Mouse (Mus musculus): ENCODE data around the gene Arih1.

Arih1 gene

DNA sequence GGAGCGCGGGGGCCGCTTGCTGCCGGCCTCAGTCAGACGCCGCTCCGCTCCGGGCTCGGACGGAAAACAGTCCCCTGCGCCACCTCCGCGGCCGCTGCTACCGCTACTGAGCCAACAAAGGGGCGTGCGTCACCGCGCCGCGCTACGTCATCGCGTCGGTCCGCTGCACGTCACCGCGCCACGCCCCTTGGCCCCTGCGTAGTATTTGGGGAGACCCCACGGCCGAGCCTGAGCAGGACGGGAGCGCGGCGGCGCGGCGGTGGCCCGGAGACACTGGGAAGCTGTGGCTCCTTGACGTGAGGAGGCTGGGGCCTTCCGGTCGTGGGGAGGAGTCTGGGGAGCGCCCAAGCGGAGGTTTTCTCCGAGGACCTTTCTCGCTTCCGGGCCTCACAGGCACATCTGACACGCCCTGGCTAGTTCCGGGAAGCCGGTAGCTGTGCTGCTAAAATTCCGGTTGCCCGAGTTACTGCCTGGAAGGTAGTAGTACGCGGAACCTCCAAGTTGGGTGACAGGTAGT lies at the start of gene Arih1:
Gene Arih1 (minus strand): TSS at position 70 of the 517 bp plus-strand sequence.
- under 1% methylated on average over 56 of the region's 56 CpGs for WGBS

DNA sequence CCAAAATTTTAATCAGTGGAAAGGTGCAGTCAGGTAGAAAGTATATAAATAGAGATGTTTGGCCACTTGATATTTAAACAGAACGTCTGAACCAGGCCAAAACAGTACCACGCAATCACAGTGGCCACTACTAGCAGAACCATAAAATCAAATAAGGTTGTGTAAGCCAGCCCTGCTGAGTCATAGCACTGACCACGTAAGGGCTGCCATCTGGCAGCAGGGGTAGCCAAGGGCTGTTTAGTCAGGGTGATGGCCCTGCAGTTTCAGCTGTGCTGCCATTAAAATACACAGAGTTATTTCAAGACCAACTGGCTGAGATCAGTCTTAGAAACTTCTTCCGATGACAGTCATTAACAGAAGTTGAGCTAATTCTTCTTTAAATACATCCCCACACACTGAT lies 47.5 kb upstream of the Arih1 start:
- WGBS, result 68% methylated on average over 4 of the region's 4 CpGs

DNA sequence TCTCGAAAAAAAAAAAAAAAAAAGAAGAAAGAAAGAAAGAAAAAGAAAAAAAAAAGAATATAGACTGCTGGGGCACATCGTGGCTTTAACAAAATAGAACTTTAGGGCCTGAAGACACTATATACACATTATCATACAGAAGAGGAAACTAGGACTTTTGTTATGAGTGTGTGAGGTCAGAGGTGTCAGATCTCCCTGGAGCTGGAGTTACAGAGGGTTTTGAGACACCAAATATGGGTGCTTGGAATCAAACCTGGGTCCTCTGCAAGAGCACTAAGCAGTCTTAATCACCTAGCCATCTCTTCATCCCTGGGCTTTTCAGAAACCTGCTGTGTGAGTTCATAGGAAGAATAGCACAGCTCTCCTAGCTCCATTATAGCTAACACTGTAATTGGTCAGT lies 47.0 kb upstream of the Arih1 start:
- 81% methylated on average over 2 of the region's 2 CpGs for WGBS

DNA sequence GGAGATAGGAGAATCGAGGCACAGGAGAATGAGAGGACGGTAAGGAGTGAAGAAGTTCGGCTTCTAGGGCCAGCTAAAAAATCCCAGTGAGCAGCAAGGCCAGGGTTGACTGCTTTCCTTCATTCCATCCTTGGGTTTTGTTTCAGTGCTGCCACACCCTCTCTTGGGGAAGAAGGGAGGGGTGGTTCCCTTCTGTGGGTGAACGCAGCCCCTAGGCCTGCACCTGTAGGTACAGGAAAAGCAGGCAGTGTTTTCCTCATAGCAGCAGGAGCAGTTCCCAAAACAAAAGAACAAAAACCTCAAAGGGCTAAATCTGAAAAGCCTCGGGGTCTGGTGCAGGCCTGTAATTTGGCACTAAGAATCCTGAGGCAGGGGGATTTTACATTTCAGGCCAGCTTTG lies 45.2 kb upstream of the Arih1 start:
- 65% methylated on average over 5 of the region's 5 CpGs for WGBS

DNA sequence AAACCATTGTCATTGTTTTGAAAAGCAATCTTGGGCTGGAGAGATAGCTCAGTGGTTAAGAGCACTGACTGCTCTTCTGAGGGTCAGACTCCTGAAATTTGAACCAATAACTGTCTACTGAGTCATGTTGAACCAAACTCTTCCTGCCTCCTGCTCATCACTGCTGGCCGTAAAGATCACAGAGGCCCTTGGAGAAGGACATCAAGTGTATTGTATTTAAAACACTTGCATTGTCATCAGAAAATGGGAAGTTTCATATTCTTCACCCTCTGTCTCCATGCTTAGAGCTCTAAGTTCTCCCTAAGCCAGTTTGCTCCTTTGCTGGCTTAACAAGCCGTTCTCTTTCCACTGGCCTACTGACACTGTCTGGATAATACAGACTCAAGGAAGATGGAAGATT lies 41.9 kb upstream of the Arih1 start:
- 95% methylated on average over 2 of the region's 2 CpGs for WGBS

DNA sequence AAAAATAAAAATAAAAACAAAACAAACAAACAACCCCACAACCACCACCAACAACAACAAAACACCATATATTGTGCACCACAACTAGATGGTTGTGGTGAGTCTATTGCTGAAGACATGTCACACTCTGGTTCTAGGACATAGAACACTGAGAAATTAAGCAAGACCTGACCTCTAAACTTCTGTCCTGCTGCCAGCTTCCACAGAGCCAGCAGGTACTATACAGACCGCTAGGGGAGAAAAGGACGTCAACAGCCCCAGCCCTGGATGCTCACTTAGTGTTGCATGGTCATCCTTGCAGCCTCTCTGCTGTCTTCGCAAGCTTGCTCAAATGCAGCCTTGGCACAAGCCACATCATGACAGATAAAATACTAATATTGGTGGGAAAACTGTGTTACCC lies 41.2 kb upstream of the Arih1 start:
- WGBS, result 91% methylated on average over 3 of the region's 3 CpGs

DNA sequence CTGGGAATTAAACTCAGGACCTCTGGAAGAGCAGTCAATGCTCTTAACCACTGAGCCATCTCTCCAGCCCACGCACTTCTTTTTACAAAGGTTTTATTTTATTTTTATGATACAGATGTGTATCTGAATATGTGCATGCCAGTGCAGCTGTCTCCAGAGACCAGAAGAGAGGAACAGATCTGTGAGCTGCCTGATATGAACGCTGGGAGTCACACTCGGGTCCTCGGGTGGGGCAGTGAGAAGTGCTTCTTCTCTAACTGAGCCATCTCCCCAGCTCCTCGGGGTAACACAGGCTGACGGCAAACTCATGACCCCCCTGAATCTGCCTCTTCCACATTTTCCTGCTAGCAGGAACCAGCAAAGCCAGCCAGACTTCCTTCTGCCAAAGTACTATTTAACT lies 40.3 kb upstream of the Arih1 start:
- WGBS, result 79% methylated on average over 6 of the region's 6 CpGs

DNA sequence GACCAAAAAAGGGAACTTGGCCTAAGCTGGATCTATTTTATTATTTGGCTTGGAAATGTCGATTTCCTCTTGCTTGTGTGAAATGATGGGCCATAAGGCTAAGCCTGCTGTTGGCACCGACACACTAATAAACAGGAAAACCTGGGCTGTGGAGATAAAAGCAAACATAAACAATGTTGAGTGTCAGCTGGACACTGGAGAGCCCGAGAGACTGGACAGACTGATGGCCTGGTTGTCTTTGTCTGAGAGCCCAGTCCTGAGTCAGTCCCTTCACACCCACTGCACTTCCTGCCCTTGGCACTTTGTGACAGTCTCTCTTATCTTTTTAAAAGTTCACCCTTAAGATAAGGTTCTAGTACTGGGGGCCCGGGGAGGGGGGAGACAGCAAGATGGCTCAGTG lies 36.5 kb upstream of the Arih1 start:
- 62% methylated on average over 4 of the region's 4 CpGs for WGBS

DNA sequence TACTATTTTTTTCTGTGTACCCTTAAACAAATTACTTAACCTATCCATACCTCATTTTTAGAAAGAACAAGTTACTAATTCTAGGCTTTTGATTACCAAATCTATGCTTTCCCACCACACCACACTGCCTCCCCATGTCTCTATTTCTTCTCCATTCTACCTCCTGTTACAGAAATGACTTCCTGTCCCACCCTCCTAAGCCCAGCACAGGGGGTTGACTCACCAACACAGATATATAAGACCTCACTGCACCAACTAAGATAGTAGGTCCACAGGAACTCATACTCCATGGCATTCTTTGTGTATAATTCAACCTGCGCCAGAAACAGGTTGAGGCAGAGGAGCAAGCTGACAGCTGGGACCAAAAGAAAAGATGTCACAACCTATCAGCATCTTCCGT lies 33.0 kb upstream of the Arih1 start:
- 92% methylated on average over 2 of the region's 2 CpGs for WGBS

DNA sequence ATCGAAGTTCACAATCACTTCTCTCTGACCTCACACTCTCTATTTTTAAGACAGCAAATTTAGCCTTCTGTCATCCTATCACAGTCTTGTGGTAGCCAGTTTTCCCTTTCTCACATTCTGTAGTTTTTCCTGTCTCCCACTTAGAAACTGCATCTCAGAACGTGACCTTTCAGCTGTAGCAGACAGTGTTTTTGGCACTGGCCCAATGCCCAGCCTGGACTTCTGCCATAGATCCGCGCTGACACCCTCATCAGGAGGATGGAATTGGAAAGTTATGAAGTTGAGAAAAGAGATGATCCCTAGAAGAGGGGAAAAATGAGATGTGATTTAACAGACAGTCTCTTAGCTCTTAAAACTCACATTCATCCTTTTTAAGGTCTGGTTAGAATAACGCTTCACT lies 32.6 kb upstream of the Arih1 start:
- 33% methylated on average over 5 of the region's 5 CpGs for WGBS

DNA sequence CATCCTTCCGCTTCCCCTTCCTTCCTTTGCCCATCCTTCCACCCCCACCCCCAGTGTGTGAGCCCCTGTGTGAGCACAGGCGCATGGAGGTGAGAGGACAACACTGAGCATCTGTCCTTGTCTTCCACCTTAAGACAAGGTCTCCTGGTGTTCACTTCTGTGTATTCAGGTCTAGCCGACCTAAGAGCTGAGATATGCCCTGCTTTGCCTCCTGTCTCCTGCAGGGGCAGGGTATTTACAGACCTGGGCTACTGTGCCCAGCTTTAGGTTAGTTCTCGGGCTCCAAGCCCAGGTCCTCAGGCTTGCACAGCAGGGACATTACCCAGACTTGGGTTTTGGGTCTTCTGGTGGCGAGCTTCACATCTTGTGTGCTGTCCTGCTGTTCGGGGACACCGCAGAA lies 30.7 kb upstream of the Arih1 start:
- 78% methylated on average over 7 of the region's 7 CpGs for WGBS

DNA sequence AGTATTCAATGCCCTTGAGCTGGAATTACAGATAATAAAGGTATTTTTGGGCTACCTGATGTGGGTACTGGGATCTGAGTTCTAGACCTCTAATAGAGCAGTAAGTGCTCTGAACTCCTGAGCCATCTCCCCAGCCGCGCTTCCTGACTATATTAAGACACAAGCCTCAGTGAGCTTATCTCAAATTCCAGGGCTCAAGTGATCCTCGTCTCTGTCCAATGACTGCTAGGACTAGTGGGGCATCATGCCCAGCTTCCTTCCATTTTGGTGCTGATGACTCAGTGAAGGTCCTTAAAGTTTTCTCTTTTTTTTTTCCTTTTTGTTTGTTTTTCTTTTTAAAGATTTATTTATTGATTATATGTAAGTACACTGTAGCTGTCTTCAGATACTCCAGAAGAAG lies 28.7 kb upstream of the Arih1 start:
- 76% methylated on average over 3 of the region's 3 CpGs for WGBS

DNA sequence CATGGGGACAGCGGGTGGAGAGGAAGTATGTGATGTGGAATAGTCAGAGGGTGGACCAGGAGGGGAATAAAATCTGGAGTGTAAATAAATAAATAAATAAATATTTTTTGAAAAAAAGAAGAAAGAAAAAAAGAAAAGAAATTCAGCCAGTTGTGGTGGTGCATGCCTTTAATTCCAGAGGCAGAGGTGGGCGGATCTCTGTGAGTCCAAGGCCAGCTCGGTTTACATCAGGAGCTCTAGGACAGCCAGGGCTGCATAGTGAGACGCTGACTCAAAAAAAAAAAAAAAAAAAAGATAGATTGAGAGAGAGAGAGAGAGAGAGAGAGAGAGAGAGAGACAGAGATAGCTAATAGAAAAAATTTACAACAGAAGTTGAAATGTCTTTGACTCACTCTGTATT lies 26.0 kb upstream of the Arih1 start:
- WGBS, result 64% methylated on average over 4 of the region's 4 CpGs

DNA sequence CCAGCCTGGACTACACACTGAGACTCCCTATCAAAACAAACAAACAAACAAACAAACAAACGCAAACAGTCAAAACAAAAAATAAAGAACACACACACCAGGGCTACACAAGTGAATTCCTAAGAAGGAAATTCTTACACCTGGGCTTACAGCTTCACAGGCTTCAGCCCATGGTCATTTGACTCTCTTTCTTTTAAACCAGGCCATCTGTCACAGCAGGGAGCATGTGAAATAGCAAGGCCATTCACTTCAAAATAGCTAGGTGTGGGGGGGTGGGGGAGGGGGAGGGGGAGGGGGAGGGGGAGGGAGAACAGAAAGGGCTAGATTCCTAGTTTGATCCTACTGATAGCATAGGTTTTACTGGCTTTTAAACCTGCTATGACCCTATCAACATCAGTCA lies 21.7 kb upstream of the Arih1 start:
- 67% methylated on average over 1 of the region's 1 CpGs for WGBS

DNA sequence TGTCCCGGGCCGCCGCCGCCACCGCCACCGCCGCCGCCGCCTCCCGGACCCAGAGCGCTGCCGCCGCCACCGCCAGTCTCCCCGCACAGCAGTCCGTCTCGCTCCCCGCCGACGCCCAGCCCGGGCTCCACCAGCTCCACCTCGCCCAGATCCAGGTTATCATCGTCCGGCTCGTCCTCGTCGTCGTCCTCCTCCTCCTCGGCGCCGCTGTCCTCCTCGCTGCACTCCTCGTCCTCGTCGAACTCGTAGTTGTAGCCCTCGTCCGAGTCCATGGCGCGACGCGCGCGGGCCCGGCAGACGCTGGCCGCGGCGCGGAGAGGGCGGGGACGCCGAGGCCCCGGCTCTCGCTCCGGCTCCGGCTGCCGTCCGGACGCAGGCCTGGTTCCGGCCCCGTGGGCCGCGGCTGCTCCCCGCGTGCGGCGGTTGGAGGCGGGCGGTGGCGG lies 321 bp downstream of the Arih1 start:
- under 1% methylated on average over 63 of the region's 71 CpGs for WGBS

DNA sequence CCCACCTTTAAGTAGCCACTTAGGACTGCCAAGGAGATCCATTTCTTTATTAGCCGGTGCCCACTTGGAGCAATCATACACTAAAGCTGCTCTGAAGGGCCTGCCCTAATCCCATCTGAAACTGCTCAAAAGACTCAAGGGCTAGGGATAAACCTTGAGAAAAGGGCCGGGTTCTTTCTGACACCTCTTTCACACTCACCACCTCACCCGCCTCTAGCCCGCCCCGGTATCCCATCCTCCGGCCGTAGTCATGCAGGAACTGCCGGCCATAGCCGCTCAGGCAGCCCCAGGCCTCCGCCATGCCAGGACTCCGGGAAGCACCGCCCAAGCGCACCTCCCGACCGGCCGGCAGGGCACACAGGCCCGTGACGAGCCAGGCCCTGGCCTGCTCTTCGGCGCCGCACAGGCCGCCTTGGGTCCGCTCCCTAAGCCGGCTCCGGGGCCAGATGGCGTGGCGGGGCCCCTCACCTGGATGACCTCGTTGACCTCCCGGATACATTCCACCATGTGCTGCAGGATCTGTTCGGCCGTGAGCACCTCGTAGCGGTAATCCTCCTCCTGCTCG lies 825 bp downstream of the Arih1 start:
- under 1% methylated on average over 34 of the region's 34 CpGs for WGBS

DNA sequence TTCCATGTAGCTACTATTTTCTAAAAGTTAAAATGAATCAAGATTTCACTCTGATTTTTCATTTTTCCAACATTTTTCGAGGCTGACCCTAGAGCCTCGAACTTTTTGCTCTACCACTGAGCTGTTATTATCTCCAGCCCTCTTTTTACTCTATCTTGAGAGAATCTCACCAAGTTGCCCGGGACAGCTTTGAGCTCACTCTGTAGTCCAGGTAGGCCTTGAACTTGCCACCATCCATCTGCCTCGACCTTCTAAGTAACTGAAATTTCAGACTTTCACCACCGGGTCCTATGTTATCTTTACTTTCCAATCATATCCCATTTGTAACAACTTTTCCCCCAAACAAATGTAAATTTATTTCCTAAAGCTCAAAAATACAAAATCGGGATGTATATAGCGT lies 1.7 kb downstream of the Arih1 start:
- 3% methylated on average over 7 of the region's 7 CpGs for WGBS

DNA sequence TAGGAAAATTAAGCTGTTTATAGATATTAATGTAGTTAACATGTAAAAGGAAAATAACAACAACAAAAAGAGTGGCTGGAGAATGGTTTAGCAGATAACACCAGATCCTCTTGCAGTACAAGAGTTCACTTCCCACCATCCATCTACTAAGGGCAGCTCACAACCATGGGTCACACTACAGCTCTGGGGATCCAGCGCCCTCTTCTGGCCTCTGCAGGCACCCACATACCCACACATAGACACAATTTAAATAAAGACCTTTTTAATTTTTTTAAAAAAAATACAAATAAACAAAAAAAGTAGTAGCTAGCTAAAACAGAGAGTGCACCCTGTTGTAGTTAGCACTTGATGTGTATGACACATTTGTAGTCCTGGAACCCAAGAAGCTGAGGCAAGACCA lies 4.0 kb downstream of the Arih1 start:
- 34% methylated on average over 1 of the region's 1 CpGs for WGBS

DNA sequence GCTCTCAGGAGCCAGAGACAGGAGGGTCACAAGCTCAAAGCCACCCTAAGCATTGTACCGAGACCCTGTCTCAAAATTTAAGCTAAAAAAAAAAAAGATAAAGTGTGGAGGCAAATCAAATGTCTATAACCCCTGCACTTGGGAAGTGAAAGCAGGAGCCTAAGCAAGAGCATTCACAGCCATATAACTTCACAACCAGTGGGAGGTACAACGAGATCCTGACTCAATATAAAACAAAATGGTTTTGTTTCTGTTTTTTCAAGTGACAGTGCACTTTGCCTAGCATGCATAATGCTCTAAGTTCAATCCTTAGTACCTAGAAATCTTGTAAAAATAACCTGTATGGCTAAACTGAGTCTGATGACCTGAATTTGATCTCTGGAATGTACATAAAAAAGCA lies 9.8 kb downstream of the Arih1 start:
- 71% methylated on average over 2 of the region's 2 CpGs for WGBS

DNA sequence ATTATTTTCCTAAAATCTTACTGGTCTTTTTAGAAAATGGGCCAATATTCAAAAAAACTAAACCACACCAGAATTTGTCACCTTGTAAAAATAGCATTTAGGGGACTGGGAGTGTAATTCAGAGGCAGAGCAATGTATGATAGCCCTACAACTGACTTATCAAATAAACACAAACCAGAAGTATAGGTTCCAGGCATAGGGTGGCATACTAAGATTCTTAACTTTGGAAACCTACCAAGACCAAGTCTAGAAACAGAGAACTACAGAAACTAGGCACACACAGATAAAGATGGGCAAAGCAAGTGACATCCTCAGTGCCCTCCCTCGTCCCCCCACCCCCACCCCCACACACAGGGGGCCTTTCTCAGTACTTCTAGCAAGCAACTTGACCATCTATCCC lies 11.6 kb downstream of the Arih1 start:
- 82% methylated on average over 1 of the region's 1 CpGs for WGBS

DNA sequence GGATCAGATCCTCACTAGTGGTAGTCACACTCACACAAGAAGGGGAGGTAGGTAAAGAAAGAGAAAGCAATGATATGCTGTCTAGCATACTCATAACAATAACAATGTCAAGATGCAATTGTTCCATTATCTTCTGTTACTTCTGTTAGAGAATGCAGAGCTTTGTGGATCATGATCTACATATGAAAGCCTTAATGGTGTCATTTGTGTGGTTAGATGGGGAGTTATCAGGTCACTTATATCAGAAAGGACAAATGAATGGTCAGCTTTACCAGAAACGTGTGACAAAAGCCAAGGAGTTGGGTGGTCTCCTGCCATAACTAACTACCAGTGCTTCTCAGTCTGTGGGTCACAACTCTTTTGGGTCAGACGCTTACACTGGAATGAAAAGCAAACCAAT lies 13.2 kb downstream of the Arih1 start:
- 78% methylated on average over 2 of the region's 2 CpGs for WGBS

DNA sequence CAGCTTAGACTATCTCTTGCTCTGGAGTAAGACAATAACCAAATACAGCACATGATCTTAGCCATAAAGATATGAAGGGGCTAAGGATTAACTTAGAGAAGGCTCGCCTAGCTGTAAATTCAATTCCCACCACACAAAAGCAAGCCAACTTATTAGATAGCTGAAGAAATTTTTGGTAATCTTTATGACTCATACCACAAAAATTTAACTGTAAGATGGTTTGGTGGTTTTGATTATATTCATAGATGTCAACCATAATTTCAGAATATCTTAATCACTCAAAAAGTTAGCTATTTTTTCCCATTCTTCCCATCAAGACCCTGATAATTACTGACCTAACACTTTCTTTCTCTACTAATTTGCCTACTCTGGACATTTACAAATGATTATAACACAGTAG lies 17.0 kb downstream of the Arih1 start:
- 94% methylated on average over 1 of the region's 1 CpGs for WGBS

DNA sequence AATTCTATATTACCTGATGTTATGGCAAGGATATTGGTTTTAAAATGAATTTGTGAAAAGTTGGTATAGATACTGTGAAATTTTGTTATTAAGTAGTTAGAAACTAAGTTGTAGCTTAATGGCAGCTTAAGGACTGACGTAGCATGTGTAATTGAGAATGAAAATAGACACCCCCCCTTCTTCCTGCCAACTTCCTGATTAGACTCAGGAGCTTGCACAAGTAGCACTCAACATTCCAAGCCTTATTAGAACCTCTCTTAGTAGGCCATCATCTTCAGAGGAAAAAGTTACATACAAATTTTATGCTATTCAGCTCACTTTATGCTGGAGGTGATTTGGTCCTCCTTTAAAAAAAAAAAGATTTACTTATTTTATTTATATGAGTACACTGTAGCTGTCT lies 22.1 kb downstream of the Arih1 start:
- 59% methylated on average over 1 of the region's 1 CpGs for WGBS

DNA sequence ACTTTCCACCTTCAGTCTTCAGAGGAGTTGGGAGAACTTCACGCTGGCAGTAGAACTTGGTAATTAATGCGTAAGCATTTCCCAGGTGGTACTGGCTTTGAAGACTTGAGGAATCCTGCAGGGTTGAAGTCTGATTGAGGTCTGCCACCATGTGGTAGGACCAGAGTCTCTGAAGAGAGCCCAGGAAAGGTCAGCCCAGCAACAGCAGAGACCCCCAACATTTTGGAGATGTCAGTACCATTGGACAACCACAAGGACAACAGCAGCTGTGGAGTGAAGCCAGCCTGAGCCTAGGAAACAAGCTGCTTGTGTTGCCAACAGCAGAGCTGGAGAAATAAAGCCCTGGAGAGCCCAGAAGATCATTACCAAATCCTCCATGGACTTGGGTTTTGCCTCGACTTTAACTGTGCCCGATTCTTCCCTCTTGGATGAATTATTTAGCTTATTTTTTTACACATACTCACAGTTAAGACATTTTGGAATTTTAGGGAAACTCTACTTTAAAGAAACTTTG lies 27.4 kb downstream of the Arih1 start:
- WGBS, result 34% methylated on average over 4 of the region's 4 CpGs
